ENCODE assay signal across 8 mouse cellular contexts in the genomic region with DNA sequence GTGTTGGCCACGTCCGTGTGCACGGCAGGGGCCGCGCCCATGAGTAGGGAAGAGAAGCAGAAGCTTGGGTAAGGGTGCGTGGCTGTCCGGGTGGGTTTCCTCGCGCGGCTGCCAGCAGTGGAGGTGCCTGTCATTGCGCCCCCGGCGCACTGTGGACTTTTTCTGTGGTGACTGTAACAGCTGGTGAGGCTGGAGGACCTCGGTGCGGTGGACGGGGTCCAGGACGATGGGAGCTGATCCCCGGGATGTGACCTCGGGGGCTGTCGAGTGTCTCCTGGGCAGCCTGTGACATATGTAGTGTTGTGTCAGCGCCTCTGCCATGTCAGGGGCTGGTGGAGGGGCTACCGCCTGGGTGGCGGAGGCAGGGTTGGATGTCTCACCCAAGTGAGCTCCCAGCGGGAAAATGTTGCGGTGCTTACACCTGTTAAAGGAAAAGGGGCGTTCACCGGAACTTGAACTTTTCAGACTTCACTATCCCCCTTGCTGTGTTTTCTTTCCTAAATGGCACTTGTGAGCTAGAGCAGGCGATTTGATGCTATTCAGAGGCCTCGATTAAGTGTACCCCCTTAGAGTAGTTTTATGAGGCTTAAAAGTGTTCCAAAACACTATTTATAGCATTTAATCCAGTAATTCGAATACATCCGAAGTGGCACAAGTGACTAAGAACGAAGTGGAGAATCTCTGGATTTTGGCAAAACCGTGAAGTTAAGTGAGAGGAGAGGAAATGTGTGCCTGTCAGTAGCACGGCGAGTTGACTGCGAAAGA. TPM values are rescaled to one million over a fixed set of nuclear protein-coding genes. Genes with fewer than 3 reads are reported as not detected.
DNase-seq lines count a peak whose midpoint lies in the region; ATAC-seq and TF ChIP-seq lines count a peak whose summit lies in the region.

No protein-coding gene starts in this region.

- peaks cover 6% of the 10 kb centered on the region for H3K4me1 ChIP-seq in spleen, adult 2 months (ENCODE audit: control insufficient read depth, insufficient read depth, insufficient read length)
- H3K4me1 ChIP-seq in forebrain, embryonic 12.5 days = peaks cover 15% of the 10 kb centered on the region
- peaks cover 25% of the 10 kb centered on the region for H3K4me1 ChIP-seq in limb, embryonic 12.5 days (replicated peaks)
- H3K4me1 ChIP-seq in neural tube, embryonic 13.5 days (replicated peaks) = peaks cover 16% of the 10 kb centered on the region

- peak overlapping the region; percentile 62 for H3K9ac ChIP-seq in forebrain, embryonic 12.5 days
- H3K9ac ChIP-seq in limb, embryonic 12.5 days (replicated peaks) = peak overlapping the region; percentile 75
- H3K9ac ChIP-seq in neural tube, embryonic 13.5 days = peak overlapping the region; percentile 83

- peak overlapping the region; percentile 88 for H3K4me3 ChIP-seq in spleen, adult 2 months (ENCODE audit: extremely low read depth, insufficient read depth, insufficient read length)
- peak overlapping the region; percentile 90 for H3K4me3 ChIP-seq in forebrain, embryonic 12.5 days (replicated peaks)
- peak overlapping the region; percentile 92 for H3K4me3 ChIP-seq in limb, embryonic 12.5 days (replicated peaks)
- peak overlapping the region; percentile 90 for H3K4me3 ChIP-seq in neural tube, embryonic 13.5 days

- DNase-seq in embryo, embryonic 10.5 days (ENCODE audit: low spot score) = peak; percentile 35
- no peak for DNase-seq in embryo, embryonic 9.5 days (ENCODE audit: extremely low spot score)
- no peak for DNase-seq in spleen, adult 2 months (ENCODE audit: low read depth in 1 of 2, low spot score in 2 of 2)
- no peak for DNase-seq in spleen, postnatal 4 days (ENCODE audit: low spot score in 2 of 2)
- DNase-seq in T-cell, adult 2 months (ENCODE audit: low spot score) = no peak

- no peak for TF ChIP-seq POLR2A in spleen, adult 2 months (IDR thresholded peaks at IDR 0.05; ENCODE audit: low read depth, low read length)

- ATAC-seq in forebrain, embryonic 12.5 days (ENCODE audit: low FRiP score) = peak; percentile 25; the same call in 1 of the 2 replicates
- peak; percentile 33 for ATAC-seq in limb, embryonic 12.5 days (ENCODE audit: insufficient number of reproducible peaks, insufficient read depth, low FRiP score, low TSS enrichment, low read depth)
- ATAC-seq in neural tube, embryonic 13.5 days (ENCODE audit: low read depth) = no peak; the same call in none of the 2 replicates

- H3K4me2 ChIP-seq in forebrain, embryonic 12.5 days = peak overlapping the region; percentile 94
- peak overlapping the region; percentile 98 for H3K4me2 ChIP-seq in limb, embryonic 12.5 days
- H3K4me2 ChIP-seq in neural tube, embryonic 13.5 days = peak overlapping the region; percentile 92

- peaks cover 6% of the 10 kb centered on the region for H3K36me3 ChIP-seq in spleen, adult 2 months (ENCODE audit: control insufficient read depth, insufficient read depth, low read length)
- H3K36me3 ChIP-seq in forebrain, embryonic 12.5 days (replicated peaks) = no peaks in the 10 kb centered on the region
- H3K36me3 ChIP-seq in limb, embryonic 12.5 days = peaks cover 3% of the 10 kb centered on the region; the same call in 1 of the 2 replicates
- peaks cover 7% of the 10 kb centered on the region for H3K36me3 ChIP-seq in neural tube, embryonic 13.5 days

- under 1% methylated on average over 36 of the region's 36 CpGs for WGBS in spleen, adult 2 months
- 7% methylated on average over 36 of the region's 36 CpGs for WGBS in forebrain, embryonic 12.5 days
- 7% methylated on average over 36 of the region's 36 CpGs for WGBS in limb, embryonic 12.5 days
- 6% methylated on average over 36 of the region's 36 CpGs for WGBS in neural tube, embryonic 13.5 days

- H3K9me3 ChIP-seq in forebrain, embryonic 12.5 days = no peaks in the 10 kb centered on the region
- H3K9me3 ChIP-seq in limb, embryonic 12.5 days = no peaks in the 10 kb centered on the region
- no peaks in the 10 kb centered on the region for H3K9me3 ChIP-seq in neural tube, embryonic 13.5 days

- peak overlapping the region; percentile 89 for H3K27ac ChIP-seq in spleen, adult 2 months (ENCODE audit: insufficient read depth, low read length)
- peak overlapping the region; percentile 87 for H3K27ac ChIP-seq in forebrain, embryonic 12.5 days
- peak overlapping the region; percentile 82 for H3K27ac ChIP-seq in limb, embryonic 12.5 days
- H3K27ac ChIP-seq in neural tube, embryonic 13.5 days (replicated peaks) = peak overlapping the region; percentile 90

- TF ChIP-seq CTCF in spleen, adult 2 months (IDR thresholded peaks at IDR 0.05; ENCODE audit: extremely low read depth, insufficient read depth, insufficient read length, insufficient replicate concordance) = no peak

- no peaks in the 10 kb centered on the region for H3K27me3 ChIP-seq in spleen, adult 2 months (ENCODE audit: control insufficient read depth, insufficient read depth, low read length)
- H3K27me3 ChIP-seq in forebrain, embryonic 12.5 days = no peaks in the 10 kb centered on the region
- no peaks in the 10 kb centered on the region for H3K27me3 ChIP-seq in limb, embryonic 12.5 days
- no peaks in the 10 kb centered on the region for H3K27me3 ChIP-seq in neural tube, embryonic 13.5 days

RNA-seq across cellular contexts. Expression of gene Edem3, which starts 0.7 kb away (rescaled TPM):
- polyA plus RNA-seq in spleen, adult 2 months (2012; rRNA removed) = 2.8 and 5.0 TPM in 2 replicates
- polyA plus RNA-seq in forebrain, embryonic 12.5 days (2016; fragmentation: Nextera tagmentation; extraction: Ambion mirVana) = 24.5 and 27.7 TPM in 2 replicates
- 24.5 and 26.5 TPM in 2 replicates for polyA plus RNA-seq in limb, embryonic 12.5 days (2016; fragmentation: Nextera tagmentation; extraction: Ambion mirVana)
- polyA plus RNA-seq in neural tube, embryonic 13.5 days (2015; fragmentation: Nextera tagmentation; extraction: Ambion mirVana) = 18.2 and 18.5 TPM in 2 replicates
